Mouse (Mus musculus) telencephalon, adult 2 months (tissue): ENCODE measurements around the gene Cacna1s.

Experiments used
- DNase-seq: peaks from one replicate; pipeline ENCODE4 v3.0.0-alpha.2; 2011; ENCODE audit warnings: low read depth, low spot score

Gene Cacna1s

GRCm38 (mm10) chr1:136051013-136051315 lies 1.6 kb upstream of the Cacna1s start:
- DNase-seq, result no peak

DNA sequence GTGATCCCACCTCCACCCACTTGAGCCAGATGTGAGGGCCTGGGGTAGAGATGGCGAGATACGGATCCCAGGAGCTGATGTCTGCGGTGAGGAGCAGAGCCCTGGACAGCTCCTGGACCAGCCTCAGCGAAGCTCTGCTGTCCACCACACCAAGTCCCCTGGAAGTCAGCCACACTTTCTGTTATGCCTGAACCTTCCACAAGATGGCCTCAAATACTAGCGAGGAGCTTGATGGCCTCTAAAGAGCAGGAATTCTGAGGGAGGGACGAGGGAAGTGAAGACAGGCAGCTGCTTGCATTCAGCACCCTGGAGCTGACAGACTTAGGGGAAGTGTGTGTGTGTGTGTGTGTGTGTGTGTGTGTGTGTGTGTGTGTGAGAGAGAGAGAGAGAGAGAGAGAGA lies 1.1 kb upstream of the Cacna1s start:
- peak; percentile 80 for DNase-seq

DNA sequence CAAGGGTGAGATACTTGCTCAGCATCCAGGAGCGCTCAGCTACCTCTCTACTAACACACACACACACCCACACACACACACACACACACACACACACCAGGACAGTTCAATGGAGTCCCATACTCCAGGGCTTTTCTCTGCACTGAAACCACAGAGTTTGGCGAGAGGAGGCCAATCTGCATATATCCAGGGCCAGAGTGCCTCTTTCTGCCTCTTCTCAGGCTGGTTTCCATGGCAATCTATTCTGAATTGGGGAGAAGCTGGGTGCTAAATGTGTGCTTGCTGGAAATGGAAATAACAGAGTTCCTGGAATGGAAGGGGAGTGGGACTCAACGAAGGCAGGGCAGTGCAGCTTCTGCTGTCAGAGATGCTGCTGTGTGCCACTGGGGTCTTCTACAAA lies 3.2 kb downstream of the Cacna1s start:
- DNase-seq, result peak; percentile 89

GRCm38 (mm10) chr1:136058594-136058993 lies 6.0 kb downstream of the Cacna1s start:
- no peak for DNase-seq

DNA sequence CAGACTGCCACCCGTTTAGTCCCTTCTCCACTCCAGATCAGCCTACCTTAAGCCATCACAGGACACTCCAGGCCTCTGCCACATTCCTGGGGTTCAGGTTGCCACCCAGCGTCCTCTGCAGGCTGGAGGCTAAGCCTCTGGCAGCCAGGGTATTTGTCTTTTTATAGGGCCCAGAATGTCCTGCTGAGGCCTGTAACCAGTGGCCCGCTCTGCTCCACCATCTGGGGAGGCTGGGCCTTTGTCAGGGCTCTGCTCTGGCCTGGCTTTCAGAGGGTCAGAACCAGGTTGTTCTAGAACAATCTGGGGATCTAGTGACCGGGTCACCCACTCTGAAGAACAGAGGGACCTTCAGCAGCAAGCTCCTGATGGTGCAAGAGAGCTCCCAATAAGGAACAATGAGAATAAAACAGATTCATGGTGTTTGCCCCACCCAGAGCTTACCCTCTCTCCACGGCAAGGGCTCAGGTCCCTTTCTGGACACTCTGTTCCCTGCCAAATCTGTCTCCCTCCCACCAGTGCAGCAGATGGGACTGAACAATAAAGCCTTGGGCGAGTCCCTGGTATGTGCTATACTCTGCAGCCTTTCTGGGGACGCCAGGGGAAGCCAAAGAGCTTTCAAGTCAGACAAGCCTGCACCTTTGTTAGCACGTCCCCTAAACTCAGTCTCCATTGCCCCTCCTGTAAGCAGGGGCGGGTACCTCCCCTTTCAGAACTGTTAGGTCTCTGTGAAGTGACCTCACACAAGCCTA lies 8.7 kb downstream of the Cacna1s start:
- no peak for DNase-seq

GRCm38 (mm10) chr1:136061790-136062141 lies 9.2 kb downstream of the Cacna1s start:
- no peak for DNase-seq

GRCm38 (mm10) chr1:136063991-136064390 lies 11.4 kb downstream of the Cacna1s start:
- no peak for DNase-seq

DNA sequence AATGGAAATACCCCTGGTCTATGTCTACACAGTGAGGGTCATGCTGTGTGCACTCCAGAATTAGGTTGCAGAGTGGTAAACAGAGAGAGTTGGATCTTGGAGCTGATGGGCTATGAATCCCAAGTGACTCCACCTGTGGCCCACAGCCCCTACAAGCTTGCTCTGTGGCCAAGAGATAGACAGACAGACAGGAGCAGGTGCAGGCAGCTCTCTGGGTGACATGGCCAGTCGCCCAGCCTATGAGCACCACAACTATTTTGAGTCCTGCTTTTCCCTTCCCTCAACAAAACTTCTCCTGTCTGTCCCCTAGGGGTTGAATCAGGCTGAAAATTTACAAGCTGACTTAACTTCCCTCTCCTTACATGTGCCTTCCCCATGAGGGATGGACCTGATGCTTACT lies 14.1 kb downstream of the Cacna1s start:
- no peak for DNase-seq

DNA sequence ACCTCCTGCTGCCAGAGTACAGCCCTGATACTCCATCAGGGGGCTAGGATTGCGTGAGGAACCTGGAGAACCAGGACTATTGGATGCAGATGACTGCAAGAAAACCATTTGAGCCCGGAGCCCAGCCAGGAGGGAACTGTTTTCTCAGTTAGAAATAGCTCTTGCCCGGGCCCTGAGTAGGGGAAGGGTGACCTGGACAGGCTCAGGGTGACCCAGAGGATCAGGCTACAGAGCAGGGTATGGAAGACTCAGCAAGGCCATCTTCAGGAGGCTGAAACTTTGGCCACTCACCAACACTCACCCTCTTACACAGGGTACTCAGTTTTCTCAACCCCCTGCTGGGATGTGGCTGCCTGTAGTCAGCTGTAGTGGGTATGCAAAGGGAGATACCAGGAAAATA lies 15.0 kb downstream of the Cacna1s start:
- no peak for DNase-seq

DNA sequence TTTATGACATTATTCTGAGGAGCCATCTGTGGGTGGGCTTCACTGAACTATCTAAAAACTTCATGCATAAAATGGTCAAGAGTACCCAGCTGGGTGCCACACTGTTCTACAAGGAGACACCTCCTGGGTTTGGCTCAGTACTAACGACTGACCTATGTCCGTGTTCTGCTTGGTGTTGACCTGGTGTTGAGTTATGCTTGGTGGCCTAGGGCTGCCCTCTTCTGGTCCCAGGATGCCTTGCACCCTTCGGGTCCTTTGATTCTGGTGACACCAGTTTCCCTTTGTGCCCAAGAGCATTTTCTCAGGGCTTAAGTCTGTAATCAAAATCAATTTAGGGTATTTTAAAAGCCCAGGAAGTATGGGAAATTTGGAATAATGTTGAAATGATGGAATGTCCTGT lies 23.5 kb downstream of the Cacna1s start:
- no peak for DNase-seq

DNA sequence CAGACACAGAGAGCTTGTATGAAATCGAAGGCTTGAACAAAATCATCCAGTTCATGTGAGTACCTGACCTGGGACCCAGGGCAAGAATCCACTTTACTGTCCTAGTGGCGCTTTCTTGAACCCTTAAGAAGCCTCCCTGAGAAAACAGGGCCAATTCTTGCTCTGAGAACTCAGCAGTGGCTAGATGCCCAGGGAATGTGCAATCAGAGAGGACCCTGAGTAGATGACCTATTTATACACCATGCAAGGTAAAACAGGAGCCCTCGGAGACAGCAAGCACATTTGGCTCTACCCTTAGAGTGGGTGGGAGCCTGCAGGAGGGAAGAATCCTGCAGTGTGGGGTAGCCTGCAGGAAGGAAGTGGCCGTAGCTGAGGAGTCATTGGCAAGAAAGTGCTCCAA lies 25.1 kb downstream of the Cacna1s start:
- DNase-seq, result no peak

DNA sequence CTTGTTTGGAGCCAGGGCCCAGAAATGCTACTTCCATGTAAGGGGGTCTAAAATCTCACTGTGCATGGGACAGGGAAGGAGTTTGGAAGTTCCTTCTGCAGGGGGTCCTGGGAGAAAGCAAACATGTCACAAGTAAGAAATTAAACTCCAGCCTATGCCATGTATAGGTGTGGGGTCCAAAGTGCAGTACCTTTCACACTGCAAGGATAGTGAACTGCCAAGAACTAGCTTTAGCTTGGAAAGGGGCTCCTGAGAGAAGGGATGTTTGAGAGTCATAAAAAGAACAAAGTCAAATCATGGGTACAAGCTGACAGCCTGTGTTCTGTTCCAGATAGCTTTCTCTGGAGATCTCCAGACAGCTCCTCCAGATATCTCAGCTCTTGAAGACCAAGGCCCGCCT lies 28.6 kb downstream of the Cacna1s start:
- DNase-seq, result no peak

DNA sequence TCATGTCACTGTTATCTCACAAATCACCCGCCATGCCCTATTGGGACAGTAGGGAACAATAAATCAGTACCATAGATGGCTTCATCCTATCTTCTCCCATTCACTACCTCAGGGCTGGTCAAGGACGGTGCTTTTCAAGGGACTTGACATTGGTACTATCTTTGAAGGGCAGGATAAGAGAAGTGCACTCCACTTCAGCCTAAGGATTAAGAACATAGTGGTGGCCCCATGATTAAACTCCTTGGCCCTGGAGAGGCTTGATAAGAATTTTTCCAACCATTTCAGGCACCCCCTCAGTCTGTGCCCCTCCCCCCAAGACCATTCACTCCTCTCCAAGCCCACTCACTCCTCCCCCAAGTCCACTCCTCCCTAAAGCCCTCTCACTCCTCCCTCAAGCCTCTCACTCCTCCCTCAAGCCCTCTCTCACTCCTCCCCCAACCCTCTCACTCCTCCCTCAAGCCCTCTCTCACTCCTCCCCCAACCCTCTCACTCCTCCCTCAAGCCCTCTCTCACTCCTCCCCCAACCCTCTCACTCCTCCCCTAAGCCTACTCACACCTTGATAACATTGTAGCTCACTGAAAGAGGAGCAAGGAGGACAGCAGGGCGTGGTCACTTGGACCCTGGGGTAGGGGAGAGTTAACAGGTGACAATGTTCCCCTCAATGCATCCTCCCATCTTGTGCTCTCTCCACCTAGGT lies 33.6 kb downstream of the Cacna1s start:
- DNase-seq, result no peak

GRCm38 (mm10) chr1:136089368-136090165 lies 37.0 kb downstream of the Cacna1s start:
- DNase-seq, result peak; percentile 46

DNA sequence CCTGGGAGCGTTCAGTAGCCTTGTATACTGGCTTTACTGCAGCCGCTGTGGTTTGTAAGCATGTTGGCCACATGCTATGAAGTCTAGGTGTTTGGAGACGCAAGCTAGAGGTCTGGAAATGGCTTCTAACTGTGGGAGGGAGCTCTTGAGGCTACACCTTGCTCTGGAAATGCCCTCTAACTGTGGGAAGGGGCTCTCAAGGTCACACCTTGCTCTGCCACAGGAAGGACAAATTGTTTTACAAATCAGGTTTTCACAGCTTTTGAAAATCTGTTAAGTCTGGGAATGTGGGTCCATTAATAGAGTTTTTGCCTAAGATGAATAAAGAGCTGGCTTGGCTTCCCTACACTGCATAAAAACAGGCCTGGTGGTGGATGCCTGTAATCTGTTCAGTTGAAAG lies 41.2 kb downstream of the Cacna1s start:
- no peak for DNase-seq

- no peak for DNase-seq
These were observed 42.3 kb downstream of the Cacna1s start for GRCm38 (mm10) chr1:136094807-136095206.

GRCm38 (mm10) chr1:136102094-136102493 lies 49.5 kb downstream of the Cacna1s start:
- no peak for DNase-seq

DNA sequence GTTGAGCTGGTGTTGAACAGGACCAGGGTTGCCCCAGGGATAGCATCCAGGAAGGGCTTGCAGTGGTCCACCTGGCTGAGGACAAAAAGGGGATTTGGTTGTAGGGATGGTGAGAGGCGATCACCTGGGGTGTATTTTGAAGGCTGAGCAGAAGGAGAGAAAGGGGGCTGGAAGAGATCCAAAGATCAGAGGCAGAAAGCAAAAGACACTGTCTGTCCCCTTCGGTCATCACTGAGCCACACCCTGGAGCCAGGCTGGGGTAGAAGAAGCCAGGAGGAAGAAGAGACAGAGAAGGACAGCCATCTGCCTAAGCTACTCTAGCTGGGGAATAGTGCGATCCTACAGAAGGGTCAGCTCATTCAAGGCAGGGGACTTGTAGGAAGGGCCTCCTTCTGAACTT lies 50.0 kb downstream of the Cacna1s start:
- no peak for DNase-seq

- no peak for DNase-seq
These were observed 50.4 kb downstream of the Cacna1s start for GRCm38 (mm10) chr1:136102981-136103380.

DNA sequence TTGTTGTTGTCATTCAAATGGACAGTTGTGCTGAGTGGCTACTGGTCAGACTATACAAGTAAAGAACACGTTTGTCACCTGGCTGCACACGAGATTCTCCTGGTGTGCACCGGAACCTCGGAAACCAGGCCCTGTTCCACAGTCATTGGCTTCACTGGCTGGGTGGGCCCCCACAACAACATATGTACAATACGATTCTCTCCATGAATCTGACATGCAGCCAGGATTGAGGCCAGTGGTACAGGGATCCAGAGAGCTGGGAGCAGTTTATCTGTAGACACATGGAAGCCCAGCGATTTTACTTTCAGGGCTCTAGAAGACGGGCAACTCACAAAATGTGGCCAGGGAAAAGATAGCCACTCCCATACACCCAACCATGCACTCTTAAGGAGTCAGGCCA lies 51.1 kb downstream of the Cacna1s start:
- no peak for DNase-seq

- DNase-seq, result no peak
These were observed 52.2 kb downstream of the Cacna1s start for GRCm38 (mm10) chr1:136104741-136105140.

GRCm38 (mm10) chr1:136109464-136109863 lies 56.9 kb downstream of the Cacna1s start:
- no peak for DNase-seq

- DNase-seq, result no peak
These were observed 63.6 kb downstream of the Cacna1s start for GRCm38 (mm10) chr1:136116183-136116582.
